Mouse (Mus musculus) forebrain, embryonic 16.5 days (tissue): ENCODE data around the gene E130308A19Rik. TPM values are rescaled to one million over a fixed set of nuclear protein-coding genes. Genes with fewer than 3 reads are reported as not detected.

Experiments
- ATAC-seq: fragments of 200-750 bp; cut with Nextera tagmentation; 2 replicates; pipeline ENCODE4 v1.8.0; 2017; ENCODE audit warnings: mild to moderate bottlenecking, moderate library complexity
- H3K27ac ChIP-seq: fragments of 300-500 bp; sonication (generic); 2 replicates; pipeline ENCODE4 v1.5.1; 2014; ENCODE audit warnings: low read length, control low read depth
- H3K27me3 ChIP-seq: fragments of 300-500 bp; sonication (generic); replicated peaks from 2 replicates; pipeline ENCODE4 v1.6.1; 2014; ENCODE audit warnings: low read length; ENCODE audit not compliant: control insufficient read depth, insufficient read depth
- H3K36me3 ChIP-seq: fragments of 300-500 bp; sonication (generic); 2 replicates; pipeline ENCODE4 v1.6.1; 2014; ENCODE audit not compliant: control insufficient read depth, insufficient read depth
- H3K4me1 ChIP-seq: fragments of 300-500 bp; sonication (generic); replicated peaks from 2 replicates; pipeline ENCODE4 v1.6.1; 2014; ENCODE audit warnings: low read length; ENCODE audit not compliant: control insufficient read depth, insufficient read depth
- H3K4me2 ChIP-seq: fragments of 300-500 bp; sonication (generic); 2 replicates; pipeline ENCODE4 v1.6.1; 2014; ENCODE audit warnings: mild to moderate bottlenecking, low read length, control low read depth
- H3K4me3 ChIP-seq: fragments of 300-500 bp; sonication (generic); replicated peaks from 2 replicates; pipeline ENCODE4 v1.5.1; 2014; ENCODE audit warnings: mild to moderate bottlenecking, low read length, control low read depth
- H3K9ac ChIP-seq: fragments of 300-500 bp; sonication (generic); replicated peaks from 2 replicates; pipeline ENCODE4 v1.6.1; 2014; ENCODE audit warnings: low read depth, low read length, control low read depth
- H3K9me3 ChIP-seq: fragments of 300-500 bp; sonication (generic); 2 replicates; pipeline ENCODE4 v1.6.1; 2016; ENCODE audit warnings: low read length; ENCODE audit not compliant: control insufficient read depth
- WGBS: fragments of 180-500 bp; shearing (Covaris S2); extraction: QIAGEN DNeasy Blood & Tissue Kit; methylation state at CpG from one replicate; pipeline ENCODE4 v1.1.7; 2014; 5-methylcytosine and 5-hydroxymethylcytosine counted together
- polyA plus RNA-seq: library from polyadenylated mRNA; unstranded; fragments of >200 nt; fragmentation: Nextera tagmentation; extraction: Ambion mirVana; gene quantifications from 2 replicates; pipeline ENCODE4 v1.2.1, GENCODE M21; 2015

Gene E130308A19Rik
- polyA plus RNA-seq, 1 experiment from 2014 or later: 29.8 TPM

GRCm38 (mm10) chr4:59686716-59687115, 60.7 kb downstream of the E130308A19Rik start:
- Histone ChIP-seq H3K9me3 (no peaks in the 10 kb centered on the region), H3K4me1 (0 out of 2 replicates have a peak, but pooled peaks cover 3% of the 10 kb centered on the region), H3K9ac (no peak overlapping the region), H3K4me3 (no peak overlapping the region), H3K27ac (no peak overlapping the region), H3K4me2 (no peak overlapping the region), H3K36me3 (no peaks in the 10 kb centered on the region), H3K27me3 (no peaks in the 10 kb centered on the region)
- WGBS: 73% methylated on average over 4 of the region's 4 CpGs
- ATAC-seq: no peak

GRCm38 (mm10) chr4:59689055-59689454, 63.0 kb downstream of the E130308A19Rik start:
- Histone ChIP-seq H3K27me3 (no peaks in the 10 kb centered on the region), H3K27ac (no peak overlapping the region), H3K9ac (no peak overlapping the region), H3K9me3 (no peaks in the 10 kb centered on the region), H3K4me2 (no peak overlapping the region), H3K4me3 (no peak overlapping the region), H3K4me1 (0 out of 2 replicates have a peak, but pooled peaks cover 3% of the 10 kb centered on the region), H3K36me3 (no peaks in the 10 kb centered on the region)
- ATAC-seq: no peak
- 94% methylated on average over 4 of the region's 4 CpGs for WGBS

GRCm38 (mm10) chr4:59690145-59690544, 64.1 kb downstream of the E130308A19Rik start:
- H3K4me1 ChIP-seq: 0 out of 2 replicates have a peak, but pooled peaks cover 3% of the 10 kb centered on the region
- H3K36me3 ChIP-seq: no peaks in the 10 kb centered on the region
- H3K27ac ChIP-seq: no peak overlapping the region
- H3K27me3 ChIP-seq: no peaks in the 10 kb centered on the region
- peak; percentile 38; the same call in 1 of the 2 replicates for ATAC-seq
- H3K4me3 ChIP-seq: no peak overlapping the region
- H3K9me3 ChIP-seq: no peaks in the 10 kb centered on the region
- 55% methylated on average over 4 of the region's 4 CpGs for WGBS
- no peak overlapping the region for H3K4me2 ChIP-seq
- H3K9ac ChIP-seq: no peak overlapping the region

- Histone ChIP-seq H3K36me3 (no peaks in the 10 kb centered on the region), H3K4me3 (no peak overlapping the region), H3K9ac (no peak overlapping the region), H3K27ac (no peak overlapping the region), H3K9me3 (no peaks in the 10 kb centered on the region), H3K27me3 (no peaks in the 10 kb centered on the region), H3K4me1 (no peaks in the 10 kb centered on the region), H3K4me2 (no peak overlapping the region)
- ATAC-seq: no peak
- 89% methylated on average over 3 of the region's 3 CpGs for WGBS
Observed at GRCm38 (mm10) chr4:59696846-59697245, 70.8 kb downstream of the E130308A19Rik start.

- H3K4me1 ChIP-seq: no peaks in the 10 kb centered on the region
- no peak overlapping the region for H3K9ac ChIP-seq
- no peak overlapping the region for H3K4me3 ChIP-seq
- H3K9me3 ChIP-seq: no peaks in the 10 kb centered on the region
- no peak overlapping the region for H3K4me2 ChIP-seq
- 63% methylated on average over 3 of the region's 3 CpGs for WGBS
- no peak for ATAC-seq
- no peak overlapping the region for H3K27ac ChIP-seq
- no peaks in the 10 kb centered on the region for H3K27me3 ChIP-seq
- H3K36me3 ChIP-seq: no peaks in the 10 kb centered on the region
Observed at GRCm38 (mm10) chr4:59697869-59698268, 71.9 kb downstream of the E130308A19Rik start.

GRCm38 (mm10) chr4:59699014-59699792, 73.2 kb downstream of the E130308A19Rik start:
- H3K36me3 ChIP-seq: no peaks in the 10 kb centered on the region
- H3K27ac ChIP-seq: no peak overlapping the region
- ATAC-seq: no peak
- 93% methylated on average over 4 of the region's 4 CpGs for WGBS
- no peak overlapping the region for H3K9ac ChIP-seq
- no peaks in the 10 kb centered on the region for H3K9me3 ChIP-seq
- no peaks in the 10 kb centered on the region for H3K4me1 ChIP-seq
- no peaks in the 10 kb centered on the region for H3K27me3 ChIP-seq
- H3K4me2 ChIP-seq: no peak overlapping the region
- no peak overlapping the region for H3K4me3 ChIP-seq

GRCm38 (mm10) chr4:59709321-59709720, 83.3 kb downstream of the E130308A19Rik start:
- no peaks in the 10 kb centered on the region for H3K9me3 ChIP-seq
- peaks cover 10% of the 10 kb centered on the region for H3K4me1 ChIP-seq
- H3K4me2 ChIP-seq: no peak overlapping the region
- H3K27me3 ChIP-seq: no peaks in the 10 kb centered on the region
- no peak overlapping the region for H3K9ac ChIP-seq
- no peaks in the 10 kb centered on the region for H3K36me3 ChIP-seq
- ATAC-seq: peak; percentile 50
- H3K27ac ChIP-seq: no peak overlapping the region
- no peak overlapping the region for H3K4me3 ChIP-seq
- 69% methylated on average over 5 of the region's 5 CpGs for WGBS

- Histone ChIP-seq H3K4me1 (peaks cover 10% of the 10 kb centered on the region), H3K27me3 (no peaks in the 10 kb centered on the region), H3K9ac (no peak overlapping the region), H3K4me2 (no peak overlapping the region), H3K4me3 (no peak overlapping the region), H3K36me3 (no peaks in the 10 kb centered on the region), H3K27ac (no peak overlapping the region), H3K9me3 (no peaks in the 10 kb centered on the region)
- WGBS: 26% methylated on average over 8 of the region's 8 CpGs
- ATAC-seq: peak; percentile 45
Observed at GRCm38 (mm10) chr4:59710736-59711389, 84.9 kb downstream of the E130308A19Rik start.

GRCm38 (mm10) chr4:59712451-59712850, 86.4 kb downstream of the E130308A19Rik start:
- no peak overlapping the region for H3K4me2 ChIP-seq
- H3K4me3 ChIP-seq: no peak overlapping the region
- H3K27ac ChIP-seq: no peak overlapping the region
- no peaks in the 10 kb centered on the region for H3K36me3 ChIP-seq
- no peak for ATAC-seq
- H3K9ac ChIP-seq: no peak overlapping the region
- H3K9me3 ChIP-seq: no peaks in the 10 kb centered on the region
- H3K27me3 ChIP-seq: no peaks in the 10 kb centered on the region
- peaks cover 10% of the 10 kb centered on the region for H3K4me1 ChIP-seq
- WGBS: 43% methylated on average over 6 of the region's 6 CpGs
